Mouse (Mus musculus): Measurements from ENCODE around the gene Tnfrsf19. TPM values are rescaled to one million over a fixed set of nuclear protein-coding genes. Genes with fewer than 3 reads are reported as not detected.
A peak's percentile ranks its signal among the peaks of the same experiment; 100 is the strongest.

Tnfrsf19 gene
- polyA plus RNA-seq, 1 experiment from 2014 or later = 4.7 TPM

DNA sequence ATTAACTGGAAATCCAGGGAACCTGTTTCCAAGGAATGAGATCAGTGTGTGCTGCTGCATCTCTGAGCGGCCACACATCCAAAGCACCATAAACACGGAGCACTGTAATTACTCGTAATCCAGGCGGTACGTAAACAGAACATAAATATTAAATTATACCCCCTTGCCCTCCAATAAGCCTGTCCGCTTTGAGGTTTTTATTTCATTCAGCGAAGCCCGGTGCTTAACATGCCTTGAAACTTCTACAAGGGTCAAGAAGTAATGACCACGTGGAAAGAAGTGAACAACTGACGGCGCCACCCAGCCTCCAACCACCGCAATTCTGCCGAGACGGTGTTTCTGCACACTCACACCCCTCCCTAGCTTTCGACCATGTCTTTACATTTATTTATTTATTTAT lies 31.7 kb downstream of the Tnfrsf19 start:
- ATAC-seq = no peak
- Histone ChIP-seq H3K36me3 (ENCODE audit: control insufficient read depth, insufficient read depth) (no peaks in the 10 kb centered on the region), H3K4me2 (replicated peaks; ENCODE audit: low read depth) (no peak overlapping the region), H3K9me3 (ENCODE audit: control insufficient read depth) (no peaks in the 10 kb centered on the region), H3K9ac (ENCODE audit: low read depth, low read length) (no peak overlapping the region), H3K4me1 (replicated peaks; ENCODE audit: control insufficient read depth, insufficient read depth, low read length) (no peaks in the 10 kb centered on the region; the same call in 1 of the 2 replicates), H3K27ac (ENCODE audit: low read depth, low read length) (no peak overlapping the region), H3K4me3 (ENCODE audit: low read depth, low read length) (no peak overlapping the region), H3K27me3 (replicated peaks; ENCODE audit: control insufficient read depth, insufficient read depth, low read length) (no peaks in the 10 kb centered on the region)
- no peak for TF ChIP-seq CTCF (IDR thresholded peaks at IDR 0.05; ENCODE audit: low read depth)
- 79% methylated on average over 15 of the region's 15 CpGs for WGBS

- no peaks in the 10 kb centered on the region; the same call in 1 of the 2 replicates for H3K4me1 ChIP-seq (replicated peaks; ENCODE audit: control insufficient read depth, insufficient read depth, low read length)
- 5% methylated on average over 17 of the region's 17 CpGs for WGBS
- H3K27me3 ChIP-seq (replicated peaks; ENCODE audit: control insufficient read depth, insufficient read depth, low read length) = no peaks in the 10 kb centered on the region
- H3K9ac ChIP-seq (ENCODE audit: low read depth, low read length) = no peak overlapping the region
- no peaks in the 10 kb centered on the region for H3K9me3 ChIP-seq (ENCODE audit: control insufficient read depth)
- ATAC-seq = peak; percentile 81
- H3K36me3 ChIP-seq (ENCODE audit: control insufficient read depth, insufficient read depth) = no peaks in the 10 kb centered on the region
- H3K27ac ChIP-seq (ENCODE audit: low read depth, low read length) = no peak overlapping the region
- H3K4me2 ChIP-seq (replicated peaks; ENCODE audit: low read depth) = peak overlapping the region; percentile 60
- H3K4me3 ChIP-seq (ENCODE audit: low read depth, low read length) = peak overlapping the region; percentile 23
- TF ChIP-seq CTCF (IDR thresholded peaks at IDR 0.05; ENCODE audit: low read depth) = no peak
These were observed 33.8 kb downstream of the Tnfrsf19 start for GRCm38 (mm10) chr14:61012397-61012931.

- H3K9ac ChIP-seq (ENCODE audit: low read depth, low read length) = no peak overlapping the region
- 97% methylated on average over 8 of the region's 8 CpGs for WGBS
- no peaks in the 10 kb centered on the region; the same call in 1 of the 2 replicates for H3K4me1 ChIP-seq (replicated peaks; ENCODE audit: control insufficient read depth, insufficient read depth, low read length)
- no peak overlapping the region; the same call in 1 of the 2 replicates for H3K4me2 ChIP-seq (replicated peaks; ENCODE audit: low read depth)
- no peaks in the 10 kb centered on the region for H3K36me3 ChIP-seq (ENCODE audit: control insufficient read depth, insufficient read depth)
- H3K27me3 ChIP-seq (replicated peaks; ENCODE audit: control insufficient read depth, insufficient read depth, low read length) = no peaks in the 10 kb centered on the region
- no peak for TF ChIP-seq CTCF (IDR thresholded peaks at IDR 0.05; ENCODE audit: low read depth)
- no peaks in the 10 kb centered on the region for H3K9me3 ChIP-seq (ENCODE audit: control insufficient read depth)
- H3K27ac ChIP-seq (ENCODE audit: low read depth, low read length) = no peak overlapping the region
- H3K4me3 ChIP-seq (ENCODE audit: low read depth, low read length) = no peak overlapping the region
- ATAC-seq = no peak
These were observed 34.6 kb downstream of the Tnfrsf19 start for GRCm38 (mm10) chr14:61011621-61012174.

DNA sequence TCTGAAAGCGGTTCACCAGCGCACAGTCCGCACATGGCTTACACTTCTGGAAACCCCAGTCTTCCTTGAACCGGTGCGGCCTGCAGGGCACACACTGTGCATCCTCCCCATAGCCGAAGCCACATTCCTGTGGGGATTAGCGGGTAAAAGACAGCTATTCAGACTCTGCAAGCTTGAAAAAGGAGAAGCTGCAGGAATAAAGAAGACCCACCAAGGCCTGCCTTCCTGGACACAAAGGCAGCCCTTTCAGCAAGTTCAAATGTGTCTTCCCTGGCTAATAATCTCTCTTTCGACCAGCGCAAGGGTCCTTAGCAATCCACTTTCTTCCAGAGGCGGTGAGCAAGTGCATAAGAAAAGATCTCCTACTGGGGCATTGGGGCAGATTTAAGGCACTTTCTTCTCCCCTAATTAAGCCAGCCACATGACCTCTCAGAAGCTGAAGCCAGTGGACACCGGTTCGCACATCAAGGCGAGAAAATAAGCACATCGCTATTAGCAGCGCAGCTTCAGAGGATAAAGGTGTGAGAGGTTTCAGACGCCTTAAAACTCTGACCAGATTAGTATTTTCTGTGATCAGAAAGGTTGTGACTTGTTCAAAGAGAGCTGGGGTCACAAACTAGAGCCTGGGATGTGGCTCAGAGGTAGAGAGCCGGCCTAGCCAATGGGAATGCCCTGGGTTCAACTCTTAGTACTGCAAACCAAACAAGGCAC lies 41.0 kb downstream of the Tnfrsf19 start:
- Histone ChIP-seq H3K4me1 (replicated peaks; ENCODE audit: control insufficient read depth, insufficient read depth, low read length) (no peaks in the 10 kb centered on the region), H3K36me3 (ENCODE audit: control insufficient read depth, insufficient read depth) (no peaks in the 10 kb centered on the region), H3K27me3 (replicated peaks; ENCODE audit: control insufficient read depth, insufficient read depth, low read length) (no peaks in the 10 kb centered on the region), H3K9ac (ENCODE audit: low read depth, low read length) (no peak overlapping the region), H3K4me3 (ENCODE audit: low read depth, low read length) (no peak overlapping the region), H3K9me3 (ENCODE audit: control insufficient read depth) (no peaks in the 10 kb centered on the region), H3K27ac (ENCODE audit: low read depth, low read length) (no peak overlapping the region), H3K4me2 (replicated peaks; ENCODE audit: low read depth) (no peak overlapping the region)
- no peak for ATAC-seq
- no peak for TF ChIP-seq CTCF (IDR thresholded peaks at IDR 0.05; ENCODE audit: low read depth)
- 73% methylated on average over 17 of the region's 17 CpGs for whole genome bisulfite sequencing

DNA sequence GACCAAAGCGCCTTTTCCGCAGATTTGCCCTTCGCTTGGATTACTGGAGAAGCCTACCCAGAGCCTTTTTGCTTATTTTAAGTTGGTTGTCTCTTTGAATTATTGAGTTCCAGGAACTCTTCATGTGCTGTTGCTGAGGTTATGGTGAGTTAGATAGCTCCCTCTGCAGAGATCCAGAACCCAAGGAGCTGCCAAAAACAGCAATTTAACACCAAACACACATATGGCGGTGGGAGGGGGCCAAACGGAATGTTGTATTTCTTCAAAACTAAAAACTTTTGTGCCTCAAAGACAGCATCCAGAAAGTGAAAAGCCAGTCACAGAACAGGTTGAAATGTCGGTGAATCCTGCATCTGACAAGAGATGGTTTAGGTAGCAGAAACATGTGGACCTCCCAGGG lies 42.6 kb downstream of the Tnfrsf19 start:
- Histone ChIP-seq H3K4me1 (replicated peaks; ENCODE audit: control insufficient read depth, insufficient read depth, low read length) (no peaks in the 10 kb centered on the region), H3K27me3 (replicated peaks; ENCODE audit: control insufficient read depth, insufficient read depth, low read length) (no peaks in the 10 kb centered on the region), H3K27ac (ENCODE audit: low read depth, low read length) (no peak overlapping the region), H3K9ac (ENCODE audit: low read depth, low read length) (no peak overlapping the region), H3K4me3 (ENCODE audit: low read depth, low read length) (no peak overlapping the region), H3K9me3 (ENCODE audit: control insufficient read depth) (no peaks in the 10 kb centered on the region), H3K36me3 (ENCODE audit: control insufficient read depth, insufficient read depth) (no peaks in the 10 kb centered on the region), H3K4me2 (replicated peaks; ENCODE audit: low read depth) (no peak overlapping the region)
- no peak for TF ChIP-seq CTCF (IDR thresholded peaks at IDR 0.05; ENCODE audit: low read depth)
- 85% methylated on average over 6 of the region's 6 CpGs for WGBS
- no peak for ATAC-seq

DNA sequence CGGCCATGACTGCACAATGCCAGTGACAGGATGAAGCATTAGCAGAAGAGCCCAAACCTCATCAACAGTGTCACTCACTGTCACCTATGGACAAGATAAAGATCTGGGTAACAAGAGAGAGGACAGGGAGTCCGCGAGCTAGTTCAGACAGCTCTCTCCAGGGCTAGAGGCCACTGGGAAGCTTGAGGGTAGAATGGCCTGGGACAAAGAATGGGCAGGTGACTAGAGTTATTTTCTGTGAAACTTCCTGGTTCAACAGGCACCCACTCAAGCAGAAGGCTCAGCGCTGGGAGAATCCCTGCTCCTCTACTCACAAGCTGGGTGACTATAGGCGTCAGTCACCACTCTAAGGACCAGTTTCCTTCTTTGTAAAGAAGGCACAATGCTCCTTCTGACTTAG lies 46.2 kb downstream of the Tnfrsf19 start:
- H3K4me3 ChIP-seq (ENCODE audit: low read depth, low read length) = no peak overlapping the region
- 77% methylated on average over 5 of the region's 5 CpGs for WGBS
- H3K36me3 ChIP-seq (ENCODE audit: control insufficient read depth, insufficient read depth) = no peaks in the 10 kb centered on the region
- no peak overlapping the region for H3K27ac ChIP-seq (ENCODE audit: low read depth, low read length)
- TF ChIP-seq CTCF (IDR thresholded peaks at IDR 0.05; ENCODE audit: low read depth) = no peak
- H3K27me3 ChIP-seq (replicated peaks; ENCODE audit: control insufficient read depth, insufficient read depth, low read length) = no peaks in the 10 kb centered on the region
- no peak overlapping the region for H3K9ac ChIP-seq (ENCODE audit: low read depth, low read length)
- no peak overlapping the region for H3K4me2 ChIP-seq (replicated peaks; ENCODE audit: low read depth)
- H3K9me3 ChIP-seq (ENCODE audit: control insufficient read depth) = no peaks in the 10 kb centered on the region
- peak; percentile 69; the same call in 1 of the 2 replicates for ATAC-seq
- H3K4me1 ChIP-seq (replicated peaks; ENCODE audit: control insufficient read depth, insufficient read depth, low read length) = no peaks in the 10 kb centered on the region
